Mouse (Mus musculus): ENCODE results near the gene Ptprm.

DNA sequence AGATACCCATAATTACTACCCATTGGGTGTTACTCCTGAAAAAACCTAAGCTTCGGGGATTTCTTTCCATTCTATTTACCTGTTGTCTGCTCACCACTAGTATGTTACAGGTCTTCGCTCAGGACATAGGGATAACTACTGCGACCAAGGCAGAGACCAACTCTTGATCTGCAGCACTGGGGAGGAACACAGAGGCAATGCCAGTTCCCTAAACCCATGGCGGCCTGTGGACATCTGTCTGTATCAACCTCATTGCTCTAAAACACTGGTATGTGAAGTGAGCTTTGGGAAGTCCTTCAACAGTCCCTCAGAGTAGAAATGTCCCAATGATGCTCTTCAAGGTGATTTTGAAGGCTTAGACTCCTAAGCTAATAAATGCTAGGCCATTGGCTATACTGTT lies 221.2 kb downstream of the Ptprm start:
- TF ChIP-seq CTCF (IDR thresholded peaks at IDR 0.05; ENCODE audit: borderline replicate concordance, insufficient read depth, low read length), result no peak
- TF ChIP-seq POLR2A (IDR thresholded peaks at IDR 0.05; ENCODE audit: low read depth, low read length), result no peak

Data from embryonic fibroblast, embryonic 13.5 days (primary cell).